Mouse (Mus musculus): ENCODE results near the gene Sec24c. TPM values are rescaled to one million over a fixed set of nuclear protein-coding genes. Genes with fewer than 3 reads are reported as not detected.

Sec24c gene
- polyA plus RNA-seq, 1 experiment, result 49.6 TPM

DNA sequence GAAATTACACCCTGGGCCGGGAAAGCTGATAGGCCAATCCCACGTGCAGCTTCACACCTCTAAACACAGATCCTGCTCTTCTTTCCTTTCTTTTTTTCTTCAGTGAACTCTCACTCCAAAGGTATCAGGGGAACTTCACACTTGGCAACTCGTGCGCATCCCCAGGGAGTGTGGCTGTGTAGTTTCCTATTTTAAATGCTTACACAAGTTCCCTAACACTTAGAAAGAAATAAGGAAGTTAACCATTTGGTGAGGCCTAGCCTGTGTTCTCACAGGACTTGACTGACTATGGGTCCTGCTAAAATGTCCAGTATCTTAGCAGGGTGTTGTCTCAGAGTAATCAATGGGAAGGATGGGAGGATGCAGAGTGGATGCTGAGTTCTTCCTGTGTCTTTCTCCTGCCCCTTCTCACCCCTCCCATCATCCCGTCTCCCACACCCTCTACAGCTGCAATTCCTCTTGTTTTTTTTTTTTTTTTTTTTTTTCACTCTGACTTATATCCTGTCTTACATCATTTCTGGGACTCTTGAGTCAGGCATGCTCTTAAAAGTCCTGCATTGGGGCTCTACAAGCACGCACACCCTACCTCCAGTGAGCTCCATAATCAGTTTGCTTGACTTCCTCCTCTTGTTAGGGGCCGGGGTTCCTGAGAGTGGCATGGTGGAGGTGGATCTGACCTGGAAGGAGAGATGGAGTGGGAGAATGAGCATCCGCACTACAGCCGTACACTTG is 19.3 kb upstream of the Sec24c start:
- TF ChIP-seq CTCF (IDR thresholded peaks at IDR 0.05; ENCODE audit: control insufficient read depth, insufficient read depth, low read length), result no peak
- no peak for TF ChIP-seq POLR2A (IDR thresholded peaks at IDR 0.05; ENCODE audit: borderline replicate concordance, control insufficient read depth, low read depth, low read length)
- Histone ChIP-seq H3K27ac (ENCODE audit: control insufficient read depth, insufficient read depth, low read depth, low read length, poor library complexity) (0 out of 2 replicates have a peak overlapping the region, but pooled peaks have one; percentile 32), H3K4me3 (replicated peaks; ENCODE audit: control insufficient read depth, low read depth, low read length) (no peak overlapping the region), H3K4me1 (ENCODE audit: control insufficient read depth, insufficient read depth, low read length) (peaks cover 3% of the 10 kb centered on the region)
- 47% methylated on average over 9 of the region's 9 CpGs for WGBS

GRCm38 (mm10) chr14:20655731-20656130 is 18.4 kb upstream of the Sec24c start:
- no peak overlapping the region for H3K4me3 ChIP-seq (replicated peaks; ENCODE audit: control insufficient read depth, low read depth, low read length)
- H3K27ac ChIP-seq (ENCODE audit: control insufficient read depth, insufficient read depth, low read depth, low read length, poor library complexity), result no peak overlapping the region
- peaks cover 3% of the 10 kb centered on the region for H3K4me1 ChIP-seq (ENCODE audit: control insufficient read depth, insufficient read depth, low read length)
- TF ChIP-seq POLR2A (IDR thresholded peaks at IDR 0.05; ENCODE audit: borderline replicate concordance, control insufficient read depth, low read depth, low read length) (no peak), CTCF (IDR thresholded peaks at IDR 0.05; ENCODE audit: control insufficient read depth, insufficient read depth, low read length) (no peak)
- 79% methylated on average over 9 of the region's 9 CpGs for WGBS

DNA sequence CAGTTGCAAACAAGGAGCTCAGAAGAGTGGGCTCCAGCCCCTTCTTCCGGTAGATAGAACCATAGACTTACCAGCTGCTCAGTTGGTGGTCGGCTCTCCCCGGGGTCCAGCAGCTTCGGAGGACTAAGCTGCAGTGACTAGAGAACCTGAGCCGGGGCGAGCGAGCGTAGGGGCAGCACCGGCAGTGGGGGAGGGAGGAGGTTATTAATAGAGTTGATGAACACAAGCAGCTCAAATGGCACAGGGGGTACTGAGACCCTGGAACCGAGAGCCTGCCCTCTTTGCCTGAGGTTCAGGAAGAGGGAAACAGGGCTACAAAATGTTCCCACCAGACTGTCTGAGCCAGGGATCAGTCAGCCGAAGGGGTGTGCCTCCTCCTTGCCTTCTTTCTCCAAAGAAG is 17.7 kb upstream of the Sec24c start, which contains the start of gene Myoz1:
Gene Myoz1 (minus strand): TSS at position 180 of the 400 bp plus-strand sequence.
- peaks cover 3% of the 10 kb centered on the region for H3K4me1 ChIP-seq (ENCODE audit: control insufficient read depth, insufficient read depth, low read length)
- no peak within 1 kb of the TSS for H3K27ac ChIP-seq (ENCODE audit: control insufficient read depth, insufficient read depth, low read depth, low read length, poor library complexity)
- no peak within 1 kb of the TSS for H3K4me3 ChIP-seq (replicated peaks; ENCODE audit: control insufficient read depth, low read depth, low read length)
- 88% methylated on average over 11 of the region's 11 CpGs for WGBS
- TF ChIP-seq CTCF (IDR thresholded peaks at IDR 0.05; ENCODE audit: control insufficient read depth, insufficient read depth, low read length), result no peak
- no peak for TF ChIP-seq POLR2A (IDR thresholded peaks at IDR 0.05; ENCODE audit: borderline replicate concordance, control insufficient read depth, low read depth, low read length)

DNA sequence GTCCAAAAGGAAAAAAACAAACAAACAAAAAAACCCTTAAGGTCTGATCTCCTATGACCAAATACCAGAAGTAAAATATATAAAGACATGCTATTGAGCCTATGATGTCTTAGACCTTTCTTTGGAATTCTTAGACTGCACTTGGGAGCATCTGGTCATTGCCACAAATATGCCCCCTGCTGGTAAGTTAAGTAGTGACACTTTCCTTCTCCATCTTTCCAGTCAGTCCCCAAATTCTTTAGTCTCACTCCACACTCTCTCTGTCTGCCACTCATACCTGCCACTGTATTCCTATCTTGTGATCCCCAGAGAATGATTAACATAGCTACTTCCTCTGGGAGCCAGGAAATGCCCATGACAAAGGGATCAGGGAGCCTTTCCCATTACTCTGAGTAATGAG is 15.8 kb upstream of the Sec24c start:
- H3K27ac ChIP-seq (ENCODE audit: control insufficient read depth, insufficient read depth, low read depth, low read length, poor library complexity), result no peak overlapping the region
- TF ChIP-seq POLR2A (IDR thresholded peaks at IDR 0.05; ENCODE audit: borderline replicate concordance, control insufficient read depth, low read depth, low read length), result no peak
- H3K4me1 ChIP-seq (ENCODE audit: control insufficient read depth, insufficient read depth, low read length), result peaks cover 3% of the 10 kb centered on the region
- no peak overlapping the region for H3K4me3 ChIP-seq (replicated peaks; ENCODE audit: control insufficient read depth, low read depth, low read length)

DNA sequence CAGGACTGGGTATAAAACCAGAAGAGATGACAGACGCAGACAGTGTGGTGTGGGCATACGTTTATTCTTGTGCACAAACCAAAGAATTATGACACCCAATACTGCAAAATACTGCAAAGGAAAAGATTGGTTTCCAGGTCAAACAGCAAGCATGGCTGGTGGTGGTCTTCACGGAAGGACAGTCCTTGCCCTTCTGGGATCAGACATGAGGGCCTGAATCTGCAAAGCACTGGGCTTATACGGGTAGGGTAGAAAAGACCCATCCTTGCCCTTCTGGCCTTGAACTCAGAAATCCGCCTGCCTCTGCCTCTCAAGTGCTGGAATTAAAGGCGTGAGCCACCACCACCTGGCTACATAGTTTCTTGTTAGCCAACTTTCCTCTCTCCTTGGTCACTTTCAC is 15.2 kb upstream of the Sec24c start:
- peaks cover 3% of the 10 kb centered on the region for H3K4me1 ChIP-seq (ENCODE audit: control insufficient read depth, insufficient read depth, low read length)
- H3K27ac ChIP-seq (ENCODE audit: control insufficient read depth, insufficient read depth, low read depth, low read length, poor library complexity), result no peak overlapping the region
- no peak overlapping the region for H3K4me3 ChIP-seq (replicated peaks; ENCODE audit: control insufficient read depth, low read depth, low read length)
- TF ChIP-seq POLR2A (IDR thresholded peaks at IDR 0.05; ENCODE audit: borderline replicate concordance, control insufficient read depth, low read depth, low read length) (no peak), CTCF (IDR thresholded peaks at IDR 0.05; ENCODE audit: control insufficient read depth, insufficient read depth, low read length) (no peak)
- WGBS, result 81% methylated on average over 6 of the region's 6 CpGs

DNA sequence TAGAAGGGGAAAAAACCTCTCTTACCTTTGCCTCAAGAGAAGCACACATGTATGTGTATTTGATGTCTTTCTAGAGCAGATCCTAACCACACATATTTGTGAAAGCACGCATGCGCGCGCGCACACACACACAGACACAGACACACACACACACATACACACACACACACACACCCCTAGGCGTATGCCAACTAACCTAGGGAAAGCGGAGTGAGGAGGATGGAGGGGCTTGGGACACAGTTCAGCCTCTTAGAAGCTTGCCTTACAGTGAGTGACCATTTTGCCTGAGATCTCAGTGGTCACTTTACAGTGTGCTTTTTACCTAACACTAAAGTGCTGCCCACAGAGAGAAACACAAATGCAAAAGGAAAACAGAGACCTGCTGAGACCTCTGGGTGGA is 14.4 kb upstream of the Sec24c start:
- H3K4me3 ChIP-seq (replicated peaks; ENCODE audit: control insufficient read depth, low read depth, low read length), result no peak overlapping the region
- no peak for TF ChIP-seq CTCF (IDR thresholded peaks at IDR 0.05; ENCODE audit: control insufficient read depth, insufficient read depth, low read length)
- TF ChIP-seq POLR2A (IDR thresholded peaks at IDR 0.05; ENCODE audit: borderline replicate concordance, control insufficient read depth, low read depth, low read length), result no peak
- no peak overlapping the region for H3K27ac ChIP-seq (ENCODE audit: control insufficient read depth, insufficient read depth, low read depth, low read length, poor library complexity)
- 92% methylated on average over 7 of the region's 7 CpGs for WGBS
- H3K4me1 ChIP-seq (ENCODE audit: control insufficient read depth, insufficient read depth, low read length), result peaks cover 1% of the 10 kb centered on the region

- peak overlapping the region; percentile 53 for H3K4me3 ChIP-seq (replicated peaks; ENCODE audit: control insufficient read depth, low read depth, low read length)
- TF ChIP-seq POLR2A (IDR thresholded peaks at IDR 0.05; ENCODE audit: borderline replicate concordance, control insufficient read depth, low read depth, low read length), result peak; percentile 30; the same call in 1 of the 2 replicates
- peak; percentile 90 for TF ChIP-seq CTCF (IDR thresholded peaks at IDR 0.05; ENCODE audit: control insufficient read depth, insufficient read depth, low read length)
- 2% methylated on average over 52 of the region's 52 CpGs for WGBS
- H3K4me1 ChIP-seq (ENCODE audit: control insufficient read depth, insufficient read depth, low read length), result no peaks in the 10 kb centered on the region; the same call in 1 of the 2 replicates
- H3K27ac ChIP-seq (ENCODE audit: control insufficient read depth, insufficient read depth, low read depth, low read length, poor library complexity), result no peak overlapping the region
These were observed 13.1 kb upstream of the Sec24c start for GRCm38 (mm10) chr14:20660827-20661660.

DNA sequence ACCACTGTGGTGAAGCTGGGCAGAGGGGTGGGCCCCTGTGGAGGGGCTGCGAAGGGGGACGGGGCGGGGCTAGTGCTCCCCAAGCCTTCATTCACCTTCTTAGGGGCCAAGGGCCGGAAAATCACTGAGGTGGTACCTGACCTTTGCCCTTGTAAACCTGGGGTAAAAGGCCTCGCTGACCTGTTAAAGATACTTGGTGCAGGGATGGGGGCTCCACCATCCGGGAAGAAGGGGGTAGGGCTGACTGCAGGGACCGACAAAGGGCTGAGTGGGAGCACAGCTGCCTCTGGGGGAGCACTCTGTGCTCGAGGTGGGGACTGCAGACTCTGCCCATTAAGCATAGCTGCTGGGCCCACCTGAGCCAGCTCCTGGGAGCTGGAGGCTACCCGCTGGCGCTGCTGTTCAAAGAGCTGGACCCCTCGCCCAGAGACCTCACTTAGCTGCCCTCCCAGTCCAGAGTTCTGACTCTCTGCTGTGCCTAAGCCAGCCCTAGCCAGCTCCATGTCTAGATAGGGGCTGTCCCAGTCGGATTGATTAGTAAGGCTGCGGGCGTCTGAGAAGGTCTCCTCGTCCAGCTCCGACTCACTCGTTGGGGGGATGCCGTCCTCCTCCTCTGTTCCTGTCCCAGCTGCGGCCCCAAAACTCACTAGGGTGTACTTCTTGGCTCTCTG is 12.3 kb upstream of the Sec24c start:
- no peak overlapping the region for H3K27ac ChIP-seq (ENCODE audit: control insufficient read depth, insufficient read depth, low read depth, low read length, poor library complexity)
- 54% methylated on average over 19 of the region's 19 CpGs for WGBS
- H3K4me1 ChIP-seq (ENCODE audit: control insufficient read depth, insufficient read depth, low read length), result no peaks in the 10 kb centered on the region; the same call in 1 of the 2 replicates
- no peak overlapping the region for H3K4me3 ChIP-seq (replicated peaks; ENCODE audit: control insufficient read depth, low read depth, low read length)
- TF ChIP-seq CTCF (IDR thresholded peaks at IDR 0.05; ENCODE audit: control insufficient read depth, insufficient read depth, low read length) (no peak), POLR2A (IDR thresholded peaks at IDR 0.05; ENCODE audit: borderline replicate concordance, control insufficient read depth, low read depth, low read length) (no peak)
